Mouse (Mus musculus) kidney, adult 2 months (tissue): ENCODE data around the gene Col24a1.

Experiments used
- CTCF ChIP-seq: fragments of 200-500 bp; conservative IDR thresholded peaks from 2 replicates; pipeline ENCODE4 v1.5.1; 2011; ENCODE audit warnings: low read depth, mild to moderate bottlenecking, control low read depth, low read length, moderate library complexity, mixed read lengths; ENCODE audit not compliant: insufficient read depth, insufficient read length
- POLR2A ChIP-seq: fragments of 200-500 bp; IDR thresholded peaks from one replicate; pipeline ENCODE4 v1.6.1; 2011; ENCODE audit warnings: low read depth, low read length, control low read depth

DNA sequence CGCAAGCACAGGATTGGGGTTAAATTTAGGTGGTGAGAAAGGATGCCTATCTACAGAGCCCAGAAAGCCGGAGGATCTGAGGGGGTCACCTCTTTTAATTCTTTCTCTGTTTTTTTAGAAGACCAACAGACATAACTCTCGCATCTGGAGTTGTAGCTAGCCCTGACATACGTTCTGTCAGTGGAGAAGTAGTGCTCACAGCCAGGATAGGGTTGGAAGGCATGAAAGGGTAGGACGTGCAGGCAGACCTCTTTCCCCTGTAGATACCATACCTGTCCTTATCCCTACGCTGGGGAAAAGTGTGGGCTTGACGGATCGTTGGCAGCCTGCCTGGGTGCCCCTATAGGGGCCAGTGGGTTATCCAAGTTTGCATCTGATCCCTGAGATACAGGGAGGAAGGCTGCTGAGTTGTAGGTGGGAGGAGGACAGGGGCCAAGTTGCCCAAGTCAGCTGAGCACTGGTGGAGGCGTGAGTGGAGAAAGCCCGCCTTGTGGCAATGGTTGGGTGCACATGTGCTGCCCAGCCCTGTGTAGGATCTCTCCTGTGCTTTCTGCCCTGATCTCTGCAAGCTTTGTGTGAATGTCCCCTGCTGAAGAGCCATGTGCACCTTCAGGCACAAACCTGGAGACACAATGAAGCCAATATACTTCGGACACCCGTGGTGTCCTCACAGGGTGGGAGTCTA lies 1.5 kb downstream of the Col24a1 start:
- TF ChIP-seq POLR2A (no peak), CTCF (no peak)
